Mouse (Mus musculus) ES-Bruce4 (cell line): Measurements from ENCODE around the gene Unc80. TPM values are rescaled to one million over a fixed set of nuclear protein-coding genes. Genes with fewer than 3 reads are reported as not detected.

ENCODE experiments used
- H3K27ac ChIP-seq: 2 replicates; pipeline ENCODE4 v1.5.1; 2012; ENCODE audit warnings: low read length, inconsistent platforms; ENCODE audit not compliant: insufficient read depth
- H3K27me3 ChIP-seq: 2 replicates; pipeline ENCODE4 v1.6.1; 2012; ENCODE audit warnings: mild to moderate bottlenecking, low read length, inconsistent platforms; ENCODE audit not compliant: control insufficient read depth, poor library complexity, insufficient read depth, severe bottlenecking
- H3K36me3 ChIP-seq: 2 replicates; pipeline ENCODE4 v1.6.1; 2012; ENCODE audit warnings: inconsistent platforms, mild to moderate bottlenecking, low read length, moderate library complexity; ENCODE audit not compliant: control insufficient read depth, poor library complexity, insufficient read depth, severe bottlenecking
- H3K4me1 ChIP-seq: one replicate; pipeline ENCODE4 v1.8.1; 2011; ENCODE audit warnings: low read length; ENCODE audit not compliant: control insufficient read depth, insufficient read depth
- H3K4me3 ChIP-seq: 2 replicates; pipeline ENCODE4 v1.5.1; 2011; ENCODE audit warnings: low read depth, mild to moderate bottlenecking, low read length
- H3K9ac ChIP-seq: 2 replicates; pipeline ENCODE4 v1.6.1; 2012; ENCODE audit warnings: low read depth, mild to moderate bottlenecking, inconsistent platforms; ENCODE audit not compliant: poor library complexity, severe bottlenecking
- H3K9me3 ChIP-seq: replicated peaks from 2 replicates; pipeline ENCODE4 v1.6.1; 2012; ENCODE audit warnings: mild to moderate bottlenecking, low read length, inconsistent platforms; ENCODE audit not compliant: control insufficient read depth, poor library complexity, insufficient read depth, severe bottlenecking
- CTCF ChIP-seq: IDR thresholded peaks from one replicate; pipeline ENCODE4 v1.8.1; 2011; ENCODE audit warnings: low read depth, low read length
- EP300 ChIP-seq: IDR thresholded peaks from 2 replicates; pipeline ENCODE4 v1.6.1; 2011; ENCODE audit warnings: low read depth, low read length; ENCODE audit not compliant: insufficient read depth
- POLR2A ChIP-seq: IDR thresholded peaks from one replicate; pipeline ENCODE4 v1.8.1; 2011; ENCODE audit warnings: low read length; ENCODE audit not compliant: insufficient read depth
- polyA plus RNA-seq: library from polyadenylated mRNA; stranded (reverse); fragments of >200 nt; gene quantifications from 2 replicates; pipeline ENCODE4 v1.2.4, GENCODE M21; 2011; ENCODE audit warnings: low read depth; ENCODE audit not compliant: missing spikeins, insufficient read depth, insufficient read length

Gene Unc80
- polyA plus RNA-seq, 1 experiment: 0.27 TPM

GRCm38 (mm10) chr1:66649568-66649967 lies 181.4 kb downstream of the Unc80 start:
- H3K36me3 ChIP-seq: no peaks in the 10 kb centered on the region
- H3K9me3 ChIP-seq: no peaks in the 10 kb centered on the region
- no peak overlapping the region for H3K27ac ChIP-seq
- TF ChIP-seq EP300 (no peak), CTCF (no peak), POLR2A (no peak)
- H3K4me3 ChIP-seq: no peak overlapping the region
- no peaks in the 10 kb centered on the region for H3K27me3 ChIP-seq
- H3K9ac ChIP-seq: no peak overlapping the region
- H3K4me1 ChIP-seq: no peaks in the 10 kb centered on the region

- no peaks in the 10 kb centered on the region for H3K27me3 ChIP-seq
- no peak overlapping the region for H3K27ac ChIP-seq
- H3K4me1 ChIP-seq: no peaks in the 10 kb centered on the region
- no peak for TF ChIP-seq EP300
- TF ChIP-seq POLR2A: no peak
- no peak for TF ChIP-seq CTCF
- no peaks in the 10 kb centered on the region for H3K9me3 ChIP-seq
- H3K9ac ChIP-seq: no peak overlapping the region
- H3K36me3 ChIP-seq: no peaks in the 10 kb centered on the region
- no peak overlapping the region for H3K4me3 ChIP-seq
These were observed 181.8 kb downstream of the Unc80 start for GRCm38 (mm10) chr1:66650006-66650405.

GRCm38 (mm10) chr1:66655119-66655746 lies 187.1 kb downstream of the Unc80 start:
- Histone ChIP-seq H3K27ac (no peak overlapping the region), H3K36me3 (no peaks in the 10 kb centered on the region), H3K9me3 (no peaks in the 10 kb centered on the region; the same call in 1 of the 2 replicates), H3K4me3 (no peak overlapping the region), H3K9ac (no peak overlapping the region), H3K4me1 (no peaks in the 10 kb centered on the region), H3K27me3 (no peaks in the 10 kb centered on the region)
- TF ChIP-seq POLR2A: no peak
- no peak for TF ChIP-seq CTCF
- TF ChIP-seq EP300: no peak

GRCm38 (mm10) chr1:66655747-66656119 lies 187.6 kb downstream of the Unc80 start:
- no peak overlapping the region for H3K9ac ChIP-seq
- TF ChIP-seq EP300 (no peak), CTCF (no peak), POLR2A (no peak)
- H3K9me3 ChIP-seq: no peaks in the 10 kb centered on the region; the same call in 1 of the 2 replicates
- no peaks in the 10 kb centered on the region for H3K27me3 ChIP-seq
- H3K4me3 ChIP-seq: no peak overlapping the region
- H3K36me3 ChIP-seq: no peaks in the 10 kb centered on the region
- no peak overlapping the region for H3K27ac ChIP-seq
- no peaks in the 10 kb centered on the region for H3K4me1 ChIP-seq

- no peaks in the 10 kb centered on the region for H3K9me3 ChIP-seq
- no peaks in the 10 kb centered on the region for H3K36me3 ChIP-seq
- no peak overlapping the region for H3K4me3 ChIP-seq
- TF ChIP-seq CTCF (no peak), EP300 (no peak), POLR2A (no peak)
- no peak overlapping the region for H3K27ac ChIP-seq
- no peaks in the 10 kb centered on the region for H3K4me1 ChIP-seq
- no peak overlapping the region for H3K9ac ChIP-seq
- no peaks in the 10 kb centered on the region for H3K27me3 ChIP-seq
These were observed 203.3 kb downstream of the Unc80 start for GRCm38 (mm10) chr1:66671475-66671874.

- no peak for TF ChIP-seq POLR2A
- no peak for TF ChIP-seq EP300
- TF ChIP-seq CTCF: no peak
- no peaks in the 10 kb centered on the region for H3K27me3 ChIP-seq
These were observed 204.6 kb downstream of the Unc80 start for GRCm38 (mm10) chr1:66672812-66673211.

More at GRCm38 (mm10) chr1:66672812-66673211, 204.6 kb downstream of the Unc80 start:
- H3K4me3 ChIP-seq: no peak overlapping the region
- H3K9me3 ChIP-seq: no peaks in the 10 kb centered on the region
- H3K27ac ChIP-seq: no peak overlapping the region
- no peaks in the 10 kb centered on the region for H3K4me1 ChIP-seq
- H3K36me3 ChIP-seq: no peaks in the 10 kb centered on the region
- no peak overlapping the region for H3K9ac ChIP-seq
